Mouse (Mus musculus) mature B cell (primary cell): Measurements from ENCODE around the gene Slc41a1.

Experiments
- in situ Hi-C: fragments of 300-500 bp; cut with MboI; formaldehyde crosslinking; loops from 2 replicates; pipeline ENCODE4 v1.14.3; 2019

Gene Slc41a1

DNA sequence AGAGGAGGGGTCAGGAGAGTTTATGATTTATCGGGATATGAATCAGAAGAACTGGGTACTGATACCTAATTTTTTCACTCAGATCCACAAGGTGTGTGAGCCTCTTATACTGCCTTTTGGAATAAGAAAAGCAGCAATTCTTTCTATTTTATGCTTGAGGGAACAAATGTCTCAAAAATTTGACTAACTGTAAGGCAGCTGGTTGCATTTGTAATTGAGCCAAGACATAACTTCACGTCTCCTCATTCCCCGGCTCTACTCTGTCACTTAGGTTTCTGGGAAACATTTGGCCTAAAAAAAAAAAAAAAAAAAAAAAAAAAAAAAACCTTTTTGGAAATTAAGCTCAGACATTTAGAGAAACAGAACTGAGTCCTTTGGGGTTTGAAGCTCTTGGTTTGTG, 59.3 kb downstream of the Slc41a1 start:
- in situ Hi-C loops: no loop called here

DNA sequence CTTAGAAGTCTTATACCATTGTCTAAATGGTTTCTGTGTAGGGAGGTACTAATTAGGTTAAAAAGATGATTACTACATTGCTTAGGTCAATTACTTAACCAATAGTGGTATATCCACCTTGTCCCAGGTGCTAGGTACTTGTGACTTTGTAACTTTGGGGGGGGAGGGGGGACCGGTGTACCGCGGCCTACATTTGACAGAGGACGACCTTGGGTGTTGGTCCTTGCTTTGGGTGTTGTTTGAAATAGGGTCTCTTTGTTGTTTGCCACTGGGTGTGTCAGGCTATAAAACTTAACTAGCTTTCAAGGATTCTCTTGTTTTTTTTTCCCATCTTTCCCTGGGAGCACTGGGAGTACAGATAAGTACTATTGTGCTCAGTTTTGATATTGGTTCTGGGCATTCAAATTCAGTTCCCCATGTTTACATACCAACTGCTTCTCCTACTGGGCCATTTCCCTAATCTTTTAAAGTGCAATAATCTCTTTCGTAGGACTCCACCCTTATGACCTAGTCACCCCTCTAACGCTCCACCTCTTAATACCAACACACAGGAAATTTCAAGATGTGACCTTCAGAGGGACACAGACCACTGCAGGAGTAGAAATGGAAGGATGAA, 62.9 kb downstream of the Slc41a1 start:
- in situ Hi-C loops: no loop called here

DNA sequence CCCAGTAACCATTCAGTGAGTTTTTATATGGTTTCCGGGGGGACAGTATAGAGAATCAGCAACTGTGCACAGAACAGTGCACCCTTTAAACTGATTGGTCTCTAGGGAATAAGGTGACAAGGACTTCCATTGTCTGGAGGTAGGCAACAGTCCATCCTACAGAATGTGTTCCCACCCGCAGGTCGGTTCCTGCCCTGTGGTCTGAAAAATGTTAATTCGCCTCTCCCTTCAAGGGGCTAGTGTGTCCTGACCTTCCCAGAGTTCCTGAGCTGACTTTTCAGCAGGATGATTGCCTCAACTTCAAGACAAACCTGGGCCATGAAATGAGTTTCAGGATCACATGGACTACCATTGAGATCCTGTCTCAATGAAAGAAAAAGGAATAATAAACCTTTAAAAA, 64.1 kb downstream of the Slc41a1 start:
- in situ Hi-C loops: no loop called here
